Mouse (Mus musculus) gastrocnemius, adult 8-10 months (tissue): ENCODE data around the gene Ambra1. TPM values are rescaled to one million over a fixed set of nuclear protein-coding genes. Genes with fewer than 3 reads are reported as not detected.

Experiments used
- DNase-seq, 2 experiments: peaks; one replicate each; pipeline ENCODE4 v3.0.0; 2022; ENCODE audit warnings: low spot score in 2 of 2
- total RNA-seq, 4 experiments: library from RNA; stranded (reverse); gene quantifications; 2 replicates each; pipeline ENCODE4 v1.2.4; 2022

Ambra1 gene
- total RNA-seq, 4 experiments from 2014 or later, result 13.7 to 15.9 (median 14.9) TPM

GRCm38 (mm10) chr2:91735221-91735620 lies 5.3 kb downstream of the Ambra1 start:
- DNase-seq, result no peak

DNA sequence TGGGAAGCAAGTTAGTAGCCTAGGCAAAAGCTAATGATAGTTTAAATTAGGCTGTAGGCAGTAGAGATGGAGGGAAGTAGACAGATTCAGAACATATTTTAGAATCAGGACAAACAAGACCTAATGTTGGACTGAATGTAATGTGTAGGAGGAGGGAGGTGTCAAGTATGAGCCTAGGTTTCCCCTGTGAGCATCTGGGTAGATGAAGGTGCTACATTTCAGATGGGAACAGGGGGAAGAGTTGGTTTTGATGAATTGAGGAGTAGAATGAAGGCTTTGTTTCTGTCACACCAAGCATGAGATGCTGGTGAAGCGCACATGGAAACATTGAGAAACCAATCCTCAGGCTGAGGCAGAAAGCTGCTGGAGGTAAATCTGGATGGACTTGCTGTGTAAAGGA lies 9.7 kb downstream of the Ambra1 start:
- DNase-seq, result no peak

- no peak for DNase-seq
These were observed 14.8 kb downstream of the Ambra1 start for GRCm38 (mm10) chr2:91744686-91745085.

DNA sequence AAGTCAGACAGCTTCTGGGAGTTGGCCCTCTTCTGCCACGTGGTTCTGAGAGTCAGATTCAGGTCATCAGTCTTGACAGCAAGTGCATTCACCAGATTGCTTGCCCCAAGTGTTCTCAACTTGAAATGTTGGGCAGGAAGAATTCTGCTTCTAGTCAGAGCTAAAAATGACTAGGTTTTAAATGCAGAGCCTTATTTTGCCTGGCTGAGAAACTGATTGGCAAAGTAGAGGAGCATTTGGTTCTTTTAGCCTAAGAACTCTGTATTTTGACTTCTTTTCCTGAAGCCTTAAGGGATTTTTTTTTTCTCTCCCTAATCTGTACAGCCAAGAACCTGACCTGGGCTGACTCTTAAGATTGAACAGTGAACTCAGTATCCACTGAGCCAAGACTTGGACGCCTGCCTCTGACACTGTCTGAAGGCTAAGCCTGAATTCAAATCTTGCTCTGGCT lies 19.9 kb downstream of the Ambra1 start:
- DNase-seq, result peak; percentile 45 to 53

DNA sequence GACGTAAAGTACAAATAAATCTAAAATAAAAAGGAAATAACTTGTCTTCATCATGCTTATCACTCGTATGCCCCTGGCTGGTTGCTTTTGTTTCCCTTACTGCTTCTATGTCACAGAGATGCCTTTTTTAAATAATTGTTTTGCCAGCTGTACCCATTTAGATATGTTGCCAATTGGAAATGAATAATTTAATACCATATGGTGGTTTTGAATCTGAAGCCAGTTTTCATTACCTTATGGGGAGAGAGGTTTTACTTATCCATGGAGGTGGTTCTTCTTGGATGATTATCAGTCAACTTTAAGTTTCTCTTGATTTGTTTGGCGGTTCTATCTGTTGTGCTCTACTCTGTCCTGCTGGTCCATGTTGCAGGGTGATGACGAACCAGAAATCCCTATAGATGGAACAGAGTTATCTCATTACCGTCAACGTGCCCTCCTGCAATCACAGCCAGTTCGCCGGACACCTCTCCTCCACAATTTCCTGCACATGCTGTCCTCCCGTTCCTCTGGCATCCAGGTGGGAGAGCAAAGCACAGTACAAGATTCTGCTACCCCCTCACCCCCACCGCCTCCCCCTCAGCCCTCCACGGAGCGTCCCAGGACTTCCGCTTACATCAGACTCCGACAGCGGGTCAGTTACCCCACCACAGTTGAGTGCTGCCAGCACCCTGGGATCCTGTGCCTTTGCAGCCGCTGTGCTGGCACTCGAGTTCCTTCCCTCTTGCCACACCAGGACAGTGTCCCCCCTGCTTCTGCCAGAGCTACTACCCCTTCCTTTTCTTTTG lies 42.2 kb downstream of the Ambra1 start:
- no peak for DNase-seq

DNA sequence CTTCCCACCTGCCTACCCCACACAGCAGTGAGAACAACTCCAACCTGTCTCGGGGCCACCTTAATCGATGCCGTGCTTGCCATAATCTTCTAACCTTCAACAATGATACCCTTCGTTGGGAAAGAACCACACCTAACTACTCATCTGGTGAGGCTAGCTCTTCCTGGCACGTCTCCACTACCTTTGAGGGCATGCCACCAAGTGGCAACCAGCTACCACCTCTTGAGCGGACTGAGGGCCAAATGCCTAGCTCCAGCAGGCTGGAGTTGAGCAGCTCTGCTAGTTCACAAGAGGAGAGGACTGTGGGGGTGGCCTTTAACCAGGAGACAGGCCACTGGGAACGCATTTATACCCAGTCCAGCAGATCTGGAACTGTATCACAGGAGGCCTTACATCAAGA lies 43.4 kb downstream of the Ambra1 start:
- DNase-seq, result no peak

DNA sequence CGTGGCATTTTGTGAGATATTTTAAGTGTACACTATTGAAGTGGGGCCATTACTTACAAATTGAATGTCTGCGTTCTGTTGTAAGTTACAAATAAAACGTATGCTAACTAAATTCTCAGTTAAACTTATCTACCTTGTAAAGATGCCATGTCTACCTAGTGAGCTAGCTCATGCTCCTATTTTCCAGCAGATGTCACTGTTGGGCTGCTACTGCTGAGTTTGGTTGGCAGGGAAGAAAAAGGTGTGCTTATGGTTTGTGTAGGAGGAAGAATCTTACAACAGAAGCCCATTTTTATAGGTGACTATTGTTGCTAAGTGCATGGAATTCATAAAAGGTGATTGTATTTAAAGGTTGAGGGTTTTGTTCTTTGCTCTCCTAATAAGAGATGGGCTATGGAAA lies 49.2 kb downstream of the Ambra1 start:
- no peak for DNase-seq

GRCm38 (mm10) chr2:91791621-91792020 lies 61.7 kb downstream of the Ambra1 start:
- DNase-seq, result no peak

DNA sequence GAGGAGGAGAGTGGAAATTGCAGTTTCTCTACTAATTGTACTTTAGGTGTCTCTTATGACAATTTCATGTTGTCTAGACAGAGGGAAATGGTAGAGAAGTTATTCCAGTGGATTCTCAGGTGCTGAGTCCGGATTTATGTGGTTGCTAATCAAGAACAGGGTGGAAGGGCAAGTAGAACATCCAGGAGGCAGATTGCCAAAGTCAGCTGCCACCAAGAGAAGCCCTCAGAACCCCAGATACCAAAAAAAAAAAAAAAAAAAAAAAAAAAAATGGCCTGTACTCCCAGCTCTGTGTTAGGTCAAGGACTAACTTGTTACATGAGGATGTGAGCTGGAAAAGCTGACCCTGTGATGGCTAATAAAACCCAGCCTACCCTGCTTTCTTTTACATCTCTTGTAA lies 62.4 kb downstream of the Ambra1 start:
- no peak for DNase-seq

GRCm38 (mm10) chr2:91794466-91794865 lies 64.5 kb downstream of the Ambra1 start:
- DNase-seq, result no peak

DNA sequence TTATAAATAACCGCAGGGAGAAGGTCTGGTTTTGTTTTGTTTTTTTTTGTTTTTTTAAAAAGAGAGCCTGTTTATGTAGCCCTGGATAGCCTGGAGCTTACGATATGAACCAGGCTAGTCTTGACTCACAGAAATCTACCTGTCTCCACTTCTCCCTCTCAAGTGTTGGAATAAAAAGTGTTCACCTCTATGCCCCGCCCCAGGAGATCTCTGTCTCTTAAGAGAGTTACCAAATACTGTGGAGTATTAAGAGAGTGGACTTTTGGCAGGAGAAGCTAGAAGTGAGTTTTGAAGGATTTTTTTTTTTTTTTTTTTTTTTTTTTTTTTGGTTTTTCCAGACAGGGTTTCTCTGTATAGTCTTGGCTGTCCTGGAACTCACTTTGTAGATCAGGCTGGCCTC lies 65.2 kb downstream of the Ambra1 start:
- DNase-seq, result no peak

GRCm38 (mm10) chr2:91811433-91811832 lies 81.5 kb downstream of the Ambra1 start:
- DNase-seq, result no peak

DNA sequence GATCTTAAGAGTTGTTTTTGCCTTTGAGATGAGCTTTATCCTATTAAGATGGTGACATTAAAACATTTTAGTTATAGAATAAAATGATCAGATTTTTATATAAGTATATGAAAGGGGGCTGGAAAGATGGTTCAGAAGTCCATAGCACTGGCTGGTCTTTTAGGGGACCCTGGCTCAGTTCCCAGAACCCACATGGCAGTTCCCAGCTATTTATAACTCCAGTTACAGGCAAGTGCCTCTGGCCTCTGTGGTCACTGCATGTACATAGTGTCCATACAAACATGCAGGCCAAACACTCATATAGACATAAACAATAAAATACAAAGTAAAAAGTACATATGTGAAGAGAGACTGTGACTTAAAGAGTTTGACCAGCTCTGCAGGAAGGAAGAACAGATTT lies 86.8 kb downstream of the Ambra1 start:
- DNase-seq, result no peak

DNA sequence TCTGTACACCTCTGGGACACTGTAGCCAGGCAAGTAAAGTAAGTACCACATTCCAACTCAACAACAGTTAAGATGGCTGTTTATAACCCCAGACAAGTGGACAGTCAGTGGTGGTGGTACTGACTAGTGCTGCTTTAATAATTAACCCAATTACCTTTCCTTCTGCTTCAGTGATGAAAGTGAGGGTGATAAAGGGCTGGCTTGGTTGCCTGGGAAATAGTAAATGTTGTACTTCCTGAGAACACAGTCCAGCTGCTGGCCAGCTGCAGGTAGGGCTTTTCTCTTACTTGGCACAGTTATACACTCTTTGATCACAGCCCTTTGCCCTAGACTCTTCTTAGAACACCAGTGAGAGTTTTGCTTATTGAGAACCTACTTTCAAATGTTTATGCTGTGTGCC lies 102.3 kb downstream of the Ambra1 start:
- DNase-seq, result no peak

- no peak for DNase-seq
These were observed 104.3 kb downstream of the Ambra1 start for GRCm38 (mm10) chr2:91834272-91834671.

DNA sequence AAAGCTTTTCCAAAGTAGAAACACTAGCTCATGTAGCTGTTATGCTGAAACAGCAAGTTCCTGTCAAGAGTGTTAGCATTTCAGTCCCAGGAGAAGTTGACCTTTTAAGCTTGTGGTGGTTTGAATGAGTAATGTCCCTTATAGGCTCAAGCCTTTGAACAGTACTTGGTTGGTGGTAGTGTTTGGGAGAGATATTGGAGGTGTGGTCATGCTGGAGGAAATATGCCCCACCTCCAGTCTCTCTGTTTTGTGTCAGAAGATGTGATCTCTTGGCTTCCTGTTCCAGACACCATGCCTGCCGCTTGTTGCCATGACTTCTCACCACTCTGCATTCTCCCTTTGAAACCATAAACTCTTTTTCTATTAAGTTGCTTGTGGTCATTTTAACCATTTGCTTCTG lies 105.1 kb downstream of the Ambra1 start:
- no peak for DNase-seq

DNA sequence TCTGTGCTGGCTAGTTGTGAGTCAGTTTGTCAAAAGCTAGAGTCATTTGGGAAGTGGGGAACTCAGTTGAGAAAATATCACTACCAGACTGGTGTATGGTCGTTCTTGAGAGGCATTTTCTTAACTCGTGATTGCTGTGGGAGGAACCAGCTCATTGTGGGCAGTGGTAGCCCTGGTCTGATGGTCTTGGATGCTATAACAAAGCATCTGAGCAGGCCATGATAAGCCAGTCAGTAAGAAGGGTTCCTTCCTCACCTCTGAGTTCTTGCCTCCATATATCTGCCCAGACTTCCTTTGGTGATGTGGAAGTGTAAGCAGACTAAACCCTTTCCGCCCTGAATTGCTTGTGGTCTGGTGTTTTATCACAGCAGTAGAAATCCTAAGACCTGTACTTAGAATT lies 105.7 kb downstream of the Ambra1 start:
- DNase-seq, result no peak

GRCm38 (mm10) chr2:91844085-91844484 lies 114.2 kb downstream of the Ambra1 start:
- no peak for DNase-seq

GRCm38 (mm10) chr2:91852446-91853191 lies 122.7 kb downstream of the Ambra1 start:
- no peak for DNase-seq

DNA sequence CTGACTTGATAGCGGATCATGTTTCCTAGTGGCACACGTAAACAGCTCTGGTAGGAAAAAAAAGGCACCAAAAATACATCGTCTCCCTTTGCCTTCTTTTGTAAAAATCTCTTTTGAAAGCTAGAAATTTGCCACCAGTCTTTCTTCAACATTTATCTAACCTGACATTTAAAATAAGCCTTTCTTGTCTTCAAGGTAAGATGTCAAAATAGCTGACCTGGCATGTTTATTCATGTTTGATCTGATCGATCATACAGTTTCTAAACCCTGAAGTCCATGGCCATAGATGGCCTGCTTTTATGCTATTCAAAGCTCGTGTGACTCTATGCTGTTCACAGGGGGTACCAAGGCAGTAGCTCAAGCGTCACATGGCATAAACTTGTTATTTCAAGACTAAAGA lies 124.6 kb downstream of the Ambra1 start:
- no peak for DNase-seq

- no peak for DNase-seq
These were observed 127.0 kb downstream of the Ambra1 start for GRCm38 (mm10) chr2:91856958-91857357.

- no peak for DNase-seq
These were observed 129.5 kb downstream of the Ambra1 start for GRCm38 (mm10) chr2:91859423-91859822.

DNA sequence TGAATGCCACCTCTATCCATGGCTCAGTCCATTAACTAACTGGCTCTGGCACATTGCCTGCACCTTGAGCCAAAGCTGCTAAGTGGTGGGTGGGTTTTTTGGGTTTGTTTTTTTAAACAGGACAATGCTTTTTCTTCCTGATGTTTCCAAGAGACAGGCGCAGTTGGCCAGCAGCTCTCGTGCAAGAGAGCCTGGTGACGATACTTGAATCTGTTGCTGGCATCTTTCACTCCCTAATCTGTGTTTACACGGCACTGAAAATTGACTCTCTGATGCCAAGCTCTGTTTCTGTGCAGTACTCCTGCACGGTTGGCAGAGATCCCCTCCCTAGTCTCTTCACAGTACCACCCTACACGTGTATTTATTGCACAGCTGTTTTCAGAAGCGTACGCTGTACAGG lies 140.8 kb downstream of the Ambra1 start:
- DNase-seq, result no peak
